Mouse (Mus musculus) midbrain, embryonic 10.5 days (tissue): ENCODE results near the gene Frs2. TPM values are rescaled to one million over a fixed set of nuclear protein-coding genes. Genes with fewer than 3 reads are reported as not detected.

Experiments used
- DNase-seq: peaks from one replicate; pipeline ENCODE4 v3.0.0-alpha.2; 2017; ENCODE audit warnings: low spot score
- H3K27ac ChIP-seq: fragments of 300-500 bp; sonication (generic); replicated peaks from 2 replicates; pipeline ENCODE4 v1.5.1; 2016; ENCODE audit warnings: mild to moderate bottlenecking
- H3K27me3 ChIP-seq: fragments of 300-500 bp; sonication (generic); 2 replicates; pipeline ENCODE4 v1.6.1; 2016; ENCODE audit warnings: low read depth, mild to moderate bottlenecking; ENCODE audit not compliant: poor library complexity, severe bottlenecking
- H3K36me3 ChIP-seq: fragments of 300-500 bp; sonication (generic); 2 replicates; pipeline ENCODE4 v1.6.1; 2016; ENCODE audit warnings: mild to moderate bottlenecking, moderate library complexity
- H3K4me1 ChIP-seq: fragments of 300-500 bp; sonication (generic); 2 replicates; pipeline ENCODE4 v1.6.1; 2016
- H3K4me3 ChIP-seq: fragments of 300-500 bp; sonication (generic); 2 replicates; pipeline ENCODE4 v1.5.1; 2016; ENCODE audit warnings: mild to moderate bottlenecking, moderate library complexity
- H3K9me3 ChIP-seq: fragments of 300-500 bp; sonication (generic); replicated peaks from 2 replicates; pipeline ENCODE4 v1.6.1; 2016; ENCODE audit warnings: mild to moderate bottlenecking
- WGBS: fragments of 180-500 bp; shearing (Covaris S2); methylation state at CpG from one replicate; pipeline ENCODE4 v1.1.7; 2016; 5-methylcytosine and 5-hydroxymethylcytosine counted together
- polyA plus RNA-seq: library from polyadenylated mRNA; unstranded; fragments of >200 nt; fragmentation: Nextera tagmentation; extraction: Ambion mirVana; gene quantifications from 2 replicates; pipeline ENCODE4 v1.2.1, GENCODE M21; 2016

The Frs2 gene
- polyA plus RNA-seq, 1 experiment from 2014 or later, result 16.0 TPM

- Histone ChIP-seq H3K36me3 (peaks cover 64% of the 10 kb centered on the region), H3K4me3 (no peak overlapping the region), H3K4me1 (no peaks in the 10 kb centered on the region), H3K27me3 (no peaks in the 10 kb centered on the region), H3K9me3 (no peaks in the 10 kb centered on the region), H3K27ac (no peak overlapping the region)
- DNase-seq, result no peak
- WGBS, result 83% methylated on average over 2 of the region's 2 CpGs
Measured at GRCm38 (mm10) chr10:117081914-117082359, 66.4 kb downstream of the Frs2 start.

GRCm38 (mm10) chr10:117081326-117081725, 67.0 kb downstream of the Frs2 start:
- H3K4me1 ChIP-seq, result no peaks in the 10 kb centered on the region
- WGBS, result 90% methylated on average over 4 of the region's 4 CpGs
- no peak overlapping the region for H3K4me3 ChIP-seq
- no peaks in the 10 kb centered on the region for H3K27me3 ChIP-seq
- DNase-seq, result no peak
- H3K36me3 ChIP-seq, result peaks cover 71% of the 10 kb centered on the region
- H3K9me3 ChIP-seq, result no peaks in the 10 kb centered on the region
- no peak overlapping the region for H3K27ac ChIP-seq

- H3K36me3 ChIP-seq, result peaks cover 78% of the 10 kb centered on the region
- H3K27me3 ChIP-seq, result no peaks in the 10 kb centered on the region
- H3K9me3 ChIP-seq, result no peaks in the 10 kb centered on the region
- H3K4me1 ChIP-seq, result no peaks in the 10 kb centered on the region
- DNase-seq, result peak; percentile 39
- whole genome bisulfite sequencing, result 78% methylated on average over 6 of the region's 6 CpGs
- no peak overlapping the region for H3K4me3 ChIP-seq
- H3K27ac ChIP-seq, result no peak overlapping the region
Measured at GRCm38 (mm10) chr10:117078284-117078683, 70.0 kb downstream of the Frs2 start.

- no peak for DNase-seq
- 92% methylated on average over 7 of the region's 7 CpGs for WGBS
Measured at GRCm38 (mm10) chr10:117073176-117073575, 75.2 kb downstream of the Frs2 start.

GRCm38 (mm10) chr10:117072191-117072888, 76.0 kb downstream of the Frs2 start:
- no peak overlapping the region for H3K27ac ChIP-seq
- no peak overlapping the region for H3K4me3 ChIP-seq
- no peaks in the 10 kb centered on the region for H3K9me3 ChIP-seq
- no peak for DNase-seq
- WGBS, result 92% methylated on average over 18 of the region's 18 CpGs
- peaks cover 79% of the 10 kb centered on the region for H3K36me3 ChIP-seq
- no peaks in the 10 kb centered on the region for H3K4me1 ChIP-seq
- no peaks in the 10 kb centered on the region for H3K27me3 ChIP-seq

More at GRCm38 (mm10) chr10:117073176-117073575, 75.2 kb downstream of the Frs2 start:
- Histone ChIP-seq H3K4me3 (no peak overlapping the region), H3K27me3 (no peaks in the 10 kb centered on the region), H3K36me3 (peaks cover 87% of the 10 kb centered on the region), H3K9me3 (no peaks in the 10 kb centered on the region), H3K27ac (no peak overlapping the region), H3K4me1 (no peaks in the 10 kb centered on the region)

- Histone ChIP-seq H3K9me3 (no peaks in the 10 kb centered on the region), H3K36me3 (peaks cover 51% of the 10 kb centered on the region), H3K27ac (no peak overlapping the region), H3K27me3 (no peaks in the 10 kb centered on the region), H3K4me3 (no peak overlapping the region), H3K4me1 (no peaks in the 10 kb centered on the region)
- no peak for DNase-seq
- 94% methylated on average over 3 of the region's 3 CpGs for WGBS
Measured at GRCm38 (mm10) chr10:117069109-117069508, 79.2 kb downstream of the Frs2 start.

GRCm38 (mm10) chr10:117064076-117064475, 84.3 kb downstream of the Frs2 start:
- peak overlapping the region; percentile 92 for H3K27ac ChIP-seq
- H3K36me3 ChIP-seq, result peaks cover 33% of the 10 kb centered on the region
- peaks cover 8% of the 10 kb centered on the region for H3K4me1 ChIP-seq
- peak overlapping the region; percentile 83 for H3K4me3 ChIP-seq
- no peaks in the 10 kb centered on the region for H3K9me3 ChIP-seq
- no peaks in the 10 kb centered on the region for H3K27me3 ChIP-seq
- 11% methylated on average over 7 of the region's 7 CpGs for WGBS
- DNase-seq, result peak; percentile 29

- Histone ChIP-seq H3K4me1 (peaks cover 8% of the 10 kb centered on the region), H3K27me3 (no peaks in the 10 kb centered on the region), H3K36me3 (peaks cover 38% of the 10 kb centered on the region), H3K27ac (peak within 1 kb of the TSS; percentile 92), H3K4me3 (peak within 1 kb of the TSS; percentile 83), H3K9me3 (no peaks in the 10 kb centered on the region)
- DNase-seq, result peak; percentile 98
- under 1% methylated on average over 68 of the region's 68 CpGs for WGBS
Measured at GRCm38 (mm10) chr10:117063254-117064021, 84.9 kb downstream of the Frs2 start, which contains the start of gene Cct2. Cct2 (minus strand) TSS chr10:117063814.

GRCm38 (mm10) chr10:117062894-117063253, 85.5 kb downstream of the Frs2 start:
- Histone ChIP-seq H3K9me3 (no peaks in the 10 kb centered on the region), H3K36me3 (peaks cover 44% of the 10 kb centered on the region), H3K4me3 (peak overlapping the region; percentile 83), H3K27ac (peak overlapping the region; percentile 92), H3K4me1 (peaks cover 8% of the 10 kb centered on the region), H3K27me3 (no peaks in the 10 kb centered on the region)
- DNase-seq, result no peak
- 4% methylated on average over 15 of the region's 15 CpGs for WGBS

GRCm38 (mm10) chr10:117055668-117056067, 92.7 kb downstream of the Frs2 start:
- H3K27ac ChIP-seq, result no peak overlapping the region
- H3K4me1 ChIP-seq, result no peaks in the 10 kb centered on the region
- no peaks in the 10 kb centered on the region for H3K27me3 ChIP-seq
- 92% methylated on average over 4 of the region's 4 CpGs for WGBS
- H3K9me3 ChIP-seq, result no peaks in the 10 kb centered on the region
- no peak overlapping the region for H3K4me3 ChIP-seq
- peaks cover 100% of the 10 kb centered on the region for H3K36me3 ChIP-seq
- no peak for DNase-seq

GRCm38 (mm10) chr10:117049961-117050597, 98.3 kb downstream of the Frs2 start:
- no peak for DNase-seq
- 88% methylated on average over 4 of the region's 4 CpGs for WGBS
- H3K36me3 ChIP-seq, result peaks cover 70% of the 10 kb centered on the region
- no peaks in the 10 kb centered on the region for H3K9me3 ChIP-seq
- peaks cover 3% of the 10 kb centered on the region; the same call in 1 of the 2 replicates for H3K27me3 ChIP-seq
- H3K27ac ChIP-seq, result no peak overlapping the region
- peaks cover 19% of the 10 kb centered on the region for H3K4me1 ChIP-seq
- no peak overlapping the region for H3K4me3 ChIP-seq

- Histone ChIP-seq H3K27ac (no peak overlapping the region), H3K27me3 (peaks cover 3% of the 10 kb centered on the region; the same call in 1 of the 2 replicates), H3K4me1 (peaks cover 20% of the 10 kb centered on the region), H3K36me3 (peaks cover 62% of the 10 kb centered on the region), H3K4me3 (no peak overlapping the region), H3K9me3 (no peaks in the 10 kb centered on the region)
- WGBS, result 83% methylated on average over 4 of the region's 4 CpGs
- DNase-seq, result no peak
Measured at GRCm38 (mm10) chr10:117049253-117049652, 99.1 kb downstream of the Frs2 start.
